Mouse (Mus musculus): Measurements from ENCODE around the gene Dip2a. TPM values are rescaled to one million over a fixed set of nuclear protein-coding genes. Genes with fewer than 3 reads are reported as not detected.

Dip2a gene
- polyA plus RNA-seq, 1 experiment from 2014 or later, result 6.9 TPM

- no peaks in the 10 kb centered on the region for H3K4me1 ChIP-seq
- no peaks in the 10 kb centered on the region for H3K9me3 ChIP-seq
- WGBS, result 93% methylated on average over 11 of the region's 11 CpGs
- no peaks in the 10 kb centered on the region for H3K27me3 ChIP-seq (replicated peaks; ENCODE audit: low read depth, poor library complexity, severe bottlenecking)
- H3K27ac ChIP-seq (replicated peaks), result no peak overlapping the region
- H3K4me3 ChIP-seq, result no peak overlapping the region
- H3K36me3 ChIP-seq (replicated peaks), result peaks cover 54% of the 10 kb centered on the region
- DNase-seq (ENCODE audit: low spot score), result no peak
Observed at GRCm38 (mm10) chr10:76225944-76226343, 119.1 kb downstream of the Dip2a start.

GRCm38 (mm10) chr10:76218240-76218639 is 126.9 kb downstream of the Dip2a start:
- Histone ChIP-seq H3K36me3 (replicated peaks) (peaks cover 97% of the 10 kb centered on the region), H3K27me3 (replicated peaks; ENCODE audit: low read depth, poor library complexity, severe bottlenecking) (no peaks in the 10 kb centered on the region), H3K27ac (replicated peaks) (no peak overlapping the region), H3K9me3 (peaks cover 17% of the 10 kb centered on the region), H3K4me3 (no peak overlapping the region), H3K4me1 (no peaks in the 10 kb centered on the region)
- no peak for DNase-seq (ENCODE audit: low spot score)
- 87% methylated on average over 9 of the region's 9 CpGs for WGBS

- Histone ChIP-seq H3K36me3 (replicated peaks) (peaks cover 95% of the 10 kb centered on the region), H3K4me3 (no peak overlapping the region), H3K27me3 (replicated peaks; ENCODE audit: low read depth, poor library complexity, severe bottlenecking) (no peaks in the 10 kb centered on the region), H3K9me3 (peaks cover 17% of the 10 kb centered on the region), H3K4me1 (no peaks in the 10 kb centered on the region), H3K27ac (replicated peaks) (no peak overlapping the region)
- peak; percentile 1 for DNase-seq (ENCODE audit: low spot score)
- 97% methylated on average over 17 of the region's 17 CpGs for WGBS
Observed at GRCm38 (mm10) chr10:76217056-76217455, 128.0 kb downstream of the Dip2a start.

- DNase-seq (ENCODE audit: low spot score), result peak; percentile 2
- WGBS, result 88% methylated on average over 4 of the region's 4 CpGs
- peaks cover 17% of the 10 kb centered on the region for H3K9me3 ChIP-seq
- H3K36me3 ChIP-seq (replicated peaks), result peaks cover 87% of the 10 kb centered on the region
- no peak overlapping the region for H3K4me3 ChIP-seq
- no peaks in the 10 kb centered on the region for H3K27me3 ChIP-seq (replicated peaks; ENCODE audit: low read depth, poor library complexity, severe bottlenecking)
- H3K4me1 ChIP-seq, result no peaks in the 10 kb centered on the region
- no peak overlapping the region for H3K27ac ChIP-seq (replicated peaks)
Observed at GRCm38 (mm10) chr10:76214161-76214560, 130.9 kb downstream of the Dip2a start.

GRCm38 (mm10) chr10:76212121-76212520 is 133.0 kb downstream of the Dip2a start:
- WGBS, result 90% methylated on average over 6 of the region's 6 CpGs

GRCm38 (mm10) chr10:76210806-76211205 is 134.3 kb downstream of the Dip2a start:
- no peak overlapping the region for H3K4me3 ChIP-seq
- no peaks in the 10 kb centered on the region for H3K27me3 ChIP-seq (replicated peaks; ENCODE audit: low read depth, poor library complexity, severe bottlenecking)
- H3K9me3 ChIP-seq, result peaks cover 17% of the 10 kb centered on the region
- no peak overlapping the region for H3K27ac ChIP-seq (replicated peaks)
- 96% methylated on average over 7 of the region's 7 CpGs for WGBS
- DNase-seq (ENCODE audit: low spot score), result peak; percentile 2
- H3K36me3 ChIP-seq (replicated peaks), result peaks cover 83% of the 10 kb centered on the region
- H3K4me1 ChIP-seq, result no peaks in the 10 kb centered on the region

More at GRCm38 (mm10) chr10:76212121-76212520, 133.0 kb downstream of the Dip2a start:
- peaks cover 88% of the 10 kb centered on the region for H3K36me3 ChIP-seq (replicated peaks)
- no peak overlapping the region for H3K4me3 ChIP-seq
- no peaks in the 10 kb centered on the region for H3K27me3 ChIP-seq (replicated peaks; ENCODE audit: low read depth, poor library complexity, severe bottlenecking)
- no peak for DNase-seq (ENCODE audit: low spot score)
- peaks cover 17% of the 10 kb centered on the region for H3K9me3 ChIP-seq
- H3K27ac ChIP-seq (replicated peaks), result no peak overlapping the region
- no peaks in the 10 kb centered on the region for H3K4me1 ChIP-seq

Other genes starting within 250 kb of the Dip2a start
- not detected in 2 replicates for gene Slc5a4b, start 234.3 kb downstream of the Dip2a start, polyA plus RNA-seq (2016; fragmentation: Nextera tagmentation; extraction: Ambion mirVana)
- not detected in 2 replicates for gene Slc5a4a, start 197.8 kb downstream of the Dip2a start, polyA plus RNA-seq (2016; fragmentation: Nextera tagmentation; extraction: Ambion mirVana)
- gene Prmt2, start 107.4 kb downstream of the Dip2a start, polyA plus RNA-seq (2016; fragmentation: Nextera tagmentation; extraction: Ambion mirVana), result 62.2 and 64.5 TPM in 2 replicates
- gene S100b, start 91.4 kb downstream of the Dip2a start, polyA plus RNA-seq (2016; fragmentation: Nextera tagmentation; extraction: Ambion mirVana), result 0.10 TPM in 1 of 2 replicates, not detected in the other
- 2.6 TPM in 1 of 2 replicates, not detected in the other for gene AC141477.1, start 95.2 kb upstream of the Dip2a start, polyA plus RNA-seq (2016; fragmentation: Nextera tagmentation; extraction: Ambion mirVana)
- gene Pcnt, start 97.5 kb upstream of the Dip2a start, polyA plus RNA-seq (2016; fragmentation: Nextera tagmentation; extraction: Ambion mirVana), result 23.8 and 25.5 TPM in 2 replicates
- gene 2610028H24Rik, start 103.8 kb upstream of the Dip2a start, polyA plus RNA-seq (2016; fragmentation: Nextera tagmentation; extraction: Ambion mirVana), result not detected in 2 replicates
- gene Mcm3ap, start 123.6 kb upstream of the Dip2a start, polyA plus RNA-seq (2016; fragmentation: Nextera tagmentation; extraction: Ambion mirVana), result 85.6 and 87.1 TPM in 2 replicates
- gene Ybey, start 123.8 kb upstream of the Dip2a start, polyA plus RNA-seq (2016; fragmentation: Nextera tagmentation; extraction: Ambion mirVana), result 9.9 and 11.3 TPM in 2 replicates
- gene Lss, start 186.3 kb upstream of the Dip2a start, polyA plus RNA-seq (2016; fragmentation: Nextera tagmentation; extraction: Ambion mirVana), result 55.9 and 59.6 TPM in 2 replicates
- gene Spatc1l, start 217.0 kb upstream of the Dip2a start, polyA plus RNA-seq (2016; fragmentation: Nextera tagmentation; extraction: Ambion mirVana), result 0.11 TPM in 1 of 2 replicates, not detected in the other
- not detected in 2 replicates for gene Ftcd, start 230.4 kb upstream of the Dip2a start, polyA plus RNA-seq (2016; fragmentation: Nextera tagmentation; extraction: Ambion mirVana)